Mouse (Mus musculus): Measurements from ENCODE around the gene Trit1.

Trit1 gene

GRCm38 (mm10) chr4:123036710-123037109 is 20.3 kb downstream of the Trit1 start:
- in situ Hi-C loops (cut with MboI; ENCODE audit: unreplicated experiment in 2 of 2) = no loop called here

DNA sequence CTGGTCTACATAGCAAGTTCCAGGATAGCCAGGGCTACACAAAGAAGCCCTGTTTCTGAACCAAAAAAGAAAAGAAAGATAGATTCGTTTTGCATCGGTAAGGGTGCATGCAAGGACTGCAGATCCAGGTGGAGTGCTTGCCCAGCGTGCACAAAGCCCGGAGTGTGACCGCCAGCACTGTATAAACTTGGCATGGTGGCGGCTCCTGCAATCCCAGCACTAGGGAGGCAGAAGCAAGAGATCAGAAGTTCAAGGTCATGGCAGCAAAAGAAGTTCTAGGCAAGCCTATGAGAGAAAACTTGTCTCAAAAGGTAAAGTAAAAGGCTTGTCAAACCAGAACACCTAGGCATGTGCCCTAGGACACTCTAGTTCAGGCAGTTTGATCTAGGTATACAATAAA is 24.7 kb downstream of the Trit1 start:
- in situ Hi-C loops (cut with MboI; ENCODE audit: unreplicated experiment in 2 of 2) = no loop called here

DNA sequence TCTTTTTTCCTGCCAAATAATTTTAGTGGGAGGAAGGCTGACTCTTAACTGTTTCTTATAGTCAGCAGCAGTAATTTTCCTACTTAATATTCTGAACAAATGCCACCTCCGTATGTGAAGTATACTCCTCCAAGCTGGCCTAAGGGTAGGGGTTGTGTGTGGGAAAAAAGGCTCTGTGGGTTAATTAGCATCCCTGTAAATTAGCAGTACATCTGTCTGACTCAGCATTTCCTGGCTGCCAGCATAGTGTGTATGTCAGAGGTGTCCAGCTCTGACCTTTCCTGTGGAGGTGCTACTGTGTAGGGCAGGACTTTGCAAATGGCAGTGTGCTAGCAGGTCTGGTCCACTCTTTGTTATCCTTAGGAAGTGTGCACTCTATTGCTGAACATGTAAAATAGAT is 27.5 kb downstream of the Trit1 start:
- in situ Hi-C loops (cut with MboI; ENCODE audit: unreplicated experiment in 2 of 2) = no loop called here

- in situ Hi-C loops (cut with MboI; ENCODE audit: unreplicated experiment in 2 of 2) = no loop called here
Measured at GRCm38 (mm10) chr4:123044842-123045241, 28.4 kb downstream of the Trit1 start.

DNA sequence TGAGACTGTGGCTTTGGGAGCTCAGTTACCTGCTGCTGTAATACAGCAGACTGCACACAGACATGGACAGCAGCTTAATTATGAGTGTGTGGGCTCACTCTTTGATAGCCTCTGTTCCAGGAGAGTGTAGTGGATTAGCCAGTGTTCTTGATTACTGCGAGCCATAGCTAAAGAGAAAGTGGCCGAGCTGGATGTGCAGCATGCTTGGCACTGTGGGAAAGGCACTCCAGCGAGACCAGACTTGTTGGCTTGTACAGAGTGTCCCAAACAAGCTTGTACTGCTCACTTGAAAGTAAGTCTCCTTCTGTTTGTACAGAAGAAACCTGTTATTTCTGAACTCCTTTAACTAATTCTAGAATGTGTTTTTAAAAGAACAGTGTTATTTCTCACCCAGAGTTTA is 29.9 kb downstream of the Trit1 start:
- in situ Hi-C loops (cut with MboI; ENCODE audit: unreplicated experiment in 2 of 2) = no loop called here

DNA sequence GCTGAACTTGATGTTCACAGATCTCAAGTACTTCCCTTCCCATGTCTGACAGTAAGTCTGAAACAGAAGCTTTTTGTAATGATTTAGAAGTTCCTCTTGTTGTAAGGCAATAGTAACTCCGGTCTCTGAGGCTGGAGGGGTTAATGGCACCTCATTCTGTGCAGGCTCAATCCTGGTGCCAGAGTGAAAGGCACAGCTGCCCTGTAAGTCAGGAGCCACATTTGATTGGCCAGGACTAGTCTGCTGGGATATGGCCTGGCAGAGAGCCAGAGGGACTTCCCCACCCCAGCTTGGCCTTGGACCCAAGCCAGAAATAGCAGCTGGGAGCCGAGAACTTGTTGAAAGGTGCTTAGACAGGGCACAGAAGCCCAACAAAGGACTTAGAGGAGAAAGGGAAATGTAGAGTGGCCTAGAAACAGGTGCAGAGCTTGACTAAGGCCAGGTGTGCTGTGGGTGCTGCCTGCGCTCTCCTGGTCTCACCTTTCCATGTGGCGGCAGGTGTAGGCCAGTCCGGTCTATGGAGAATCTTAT is 34.3 kb downstream of the Trit1 start:
- in situ Hi-C loops (cut with MboI; ENCODE audit: unreplicated experiment in 2 of 2) = no loop called here

- in situ Hi-C loops (cut with MboI; ENCODE audit: unreplicated experiment in 2 of 2) = no loop called here
Measured at GRCm38 (mm10) chr4:123053179-123053578, 36.8 kb downstream of the Trit1 start.

DNA sequence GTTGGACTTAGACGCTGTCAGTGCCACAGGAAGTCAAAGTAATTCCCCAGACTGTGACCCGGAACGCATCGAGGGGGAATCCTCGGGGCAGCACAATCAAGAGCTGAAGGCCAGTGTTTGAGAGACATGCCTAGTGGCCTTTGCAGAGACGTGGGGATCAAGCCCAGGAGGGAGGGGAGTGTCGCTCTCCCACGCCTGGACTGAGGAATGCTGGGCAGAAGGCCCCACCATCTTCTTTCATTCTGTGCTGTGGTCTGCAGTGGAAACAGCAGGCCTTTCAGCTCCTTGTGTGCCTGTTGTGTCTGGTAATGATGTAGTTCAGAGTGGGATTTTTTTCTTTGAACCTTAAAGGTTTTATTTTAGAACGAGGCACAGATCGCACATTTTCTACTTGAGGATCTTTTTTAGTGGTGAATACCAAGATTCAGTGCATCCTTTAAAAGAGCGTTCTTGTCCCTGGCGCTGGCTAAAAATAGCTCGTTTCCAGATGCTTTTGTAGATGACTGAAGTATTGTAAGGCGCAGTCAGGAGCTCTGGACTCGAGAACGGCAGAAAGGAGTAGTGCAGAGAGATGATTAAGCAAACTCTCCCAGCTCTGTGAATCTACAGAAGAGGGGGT is 37.9 kb downstream of the Trit1 start:
- in situ Hi-C loops (cut with MboI; ENCODE audit: unreplicated experiment in 2 of 2) = no loop called here

GRCm38 (mm10) chr4:123056560-123057109 is 40.2 kb downstream of the Trit1 start:
- in situ Hi-C loops (cut with MboI; ENCODE audit: unreplicated experiment in 2 of 2) = no loop called here

DNA sequence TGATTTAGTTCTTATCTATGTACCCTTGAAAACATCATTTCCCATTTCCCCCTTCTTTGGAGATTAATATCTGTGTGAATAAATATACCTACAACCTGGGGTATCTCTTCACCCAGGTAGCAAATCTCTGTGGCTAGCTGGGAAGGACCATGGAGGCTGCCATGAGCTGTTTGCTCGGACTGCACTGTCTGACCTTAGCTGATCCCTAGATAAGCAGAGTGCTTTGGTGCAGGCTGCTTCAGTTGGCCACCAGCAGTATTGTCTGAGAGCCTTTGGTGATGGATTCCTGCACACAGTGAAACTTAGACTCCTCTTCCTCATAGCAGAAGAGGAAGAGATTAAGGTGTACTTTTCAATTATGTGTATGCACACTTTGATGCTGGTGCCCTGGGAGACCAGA is 41.6 kb downstream of the Trit1 start:
- in situ Hi-C loops (cut with MboI; ENCODE audit: unreplicated experiment in 2 of 2) = no loop called here

GRCm38 (mm10) chr4:123061744-123062143 is 45.3 kb downstream of the Trit1 start:
- in situ Hi-C loops (cut with MboI; ENCODE audit: unreplicated experiment in 2 of 2) = no loop called here

- in situ Hi-C loops (cut with MboI; ENCODE audit: unreplicated experiment in 2 of 2) = loop anchor here in 1 of 2 experiments (5.0 kb wide), 1 partner anchor 66 kb away; no protein-coding TSS in a partner anchor
Measured at GRCm38 (mm10) chr4:123068646-123069045, 52.2 kb downstream of the Trit1 start.

GRCm38 (mm10) chr4:123071266-123071966 is 55.0 kb downstream of the Trit1 start:
- in situ Hi-C loops (cut with MboI; ENCODE audit: unreplicated experiment in 2 of 2) = no loop called here

GRCm38 (mm10) chr4:123076928-123077327 is 60.5 kb downstream of the Trit1 start:
- in situ Hi-C loops (cut with MboI; ENCODE audit: unreplicated experiment in 2 of 2) = loop anchor here in 1 of 2 experiments (25.0 kb wide), 1 partner anchor 490 kb away; no protein-coding TSS in a partner anchor

- in situ Hi-C loops (cut with MboI; ENCODE audit: unreplicated experiment in 2 of 2) = loop anchor here in 1 of 2 experiments (25.0 kb wide), 1 partner anchor 491 kb away; no protein-coding TSS in a partner anchor
Measured at GRCm38 (mm10) chr4:123078231-123078630, 61.8 kb downstream of the Trit1 start.

- in situ Hi-C loops (cut with MboI; ENCODE audit: unreplicated experiment in 2 of 2) = loop anchor here (5.0 to 25.0 kb wide), 6 partner anchors 83 to 1836 kb away; partner anchors contain the start of gene Mycl (in 1 of the 2)
Measured at GRCm38 (mm10) chr4:123080791-123081190, 64.4 kb downstream of the Trit1 start.

GRCm38 (mm10) chr4:123082283-123083163 is 66.1 kb downstream of the Trit1 start:
- in situ Hi-C loops (cut with MboI; ENCODE audit: unreplicated experiment in 2 of 2) = loop anchor here (5.0 to 25.0 kb wide), 6 partner anchors 85 to 1838 kb away; partner anchors contain the start of gene Mycl (in 1 of the 2)

- in situ Hi-C loops (cut with MboI; ENCODE audit: unreplicated experiment in 2 of 2) = loop anchor here (5.0 to 25.0 kb wide), 6 partner anchors 86 to 1839 kb away; partner anchors contain the start of gene Mycl (in 1 of the 2)
Measured at GRCm38 (mm10) chr4:123083323-123083902, 67.0 kb downstream of the Trit1 start.

GRCm38 (mm10) chr4:123085290-123085689 is 68.9 kb downstream of the Trit1 start:
- in situ Hi-C loops (cut with MboI; ENCODE audit: unreplicated experiment in 2 of 2) = loop anchor here (10.0 to 25.0 kb wide), 3 partner anchors 280 to 1840 kb away; no protein-coding TSS in a partner anchor

DNA sequence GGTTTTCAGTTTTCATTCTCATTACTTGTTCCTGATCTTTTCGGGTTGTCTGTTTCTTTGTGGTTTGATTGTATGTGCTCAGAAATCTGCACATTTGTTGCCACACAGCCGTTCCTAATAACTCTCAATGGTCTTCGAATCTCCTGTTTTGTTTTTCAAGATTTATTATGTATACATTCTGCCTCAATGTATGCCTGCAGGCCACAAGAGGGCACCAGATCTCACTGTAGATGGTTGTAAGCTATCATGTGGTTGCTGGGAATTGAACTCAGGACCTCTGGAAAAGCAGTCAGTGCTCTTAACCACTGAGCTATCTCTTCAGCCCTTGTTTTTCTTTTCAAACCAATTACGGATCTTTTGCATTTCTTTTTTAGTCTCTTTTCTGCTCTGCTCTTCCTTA is 70.0 kb downstream of the Trit1 start:
- in situ Hi-C loops (cut with MboI; ENCODE audit: unreplicated experiment in 2 of 2) = loop anchor here (10.0 to 25.0 kb wide), 3 partner anchors 282 to 1842 kb away; no protein-coding TSS in a partner anchor

Measured in v-Abl transformed pro-B cells (cell line).